Mouse (Mus musculus): ENCODE data around the gene Pwwp2b.

Gene Pwwp2b

GRCm38 (mm10) chr7:139247881-139248614 is at the start of gene Pwwp2b:
Pwwp2b (plus strand) TSS chr7:139248482.
- peak; percentile 80 to 81 for DNase-seq (ENCODE audit: low spot score in 2 of 2)

- DNase-seq (ENCODE audit: low spot score in 2 of 2), result peak; percentile 39 to 43
These were observed 48.2 kb upstream of the Pwwp2b start for GRCm38 (mm10) chr7:139200108-139200507.

- DNase-seq (ENCODE audit: low spot score in 2 of 2), result no peak
These were observed 47.1 kb upstream of the Pwwp2b start for GRCm38 (mm10) chr7:139201209-139201608.

- DNase-seq (ENCODE audit: low spot score in 2 of 2), result no peak
These were observed 40.1 kb upstream of the Pwwp2b start for GRCm38 (mm10) chr7:139208023-139208772.

GRCm38 (mm10) chr7:139208773-139209095 is 39.5 kb upstream of the Pwwp2b start:
- DNase-seq (ENCODE audit: low spot score in 2 of 2), result no peak

- no peak for DNase-seq (ENCODE audit: low spot score in 2 of 2)
These were observed 36.5 kb upstream of the Pwwp2b start for GRCm38 (mm10) chr7:139211761-139212160.

GRCm38 (mm10) chr7:139212754-139213745 is 35.2 kb upstream of the Pwwp2b start, which contains the start of the genes Lrrc27 and Stk32c:
Lrrc27 (plus strand) TSS chr7:139212988.
Stk32c (minus strand) TSS chr7:139213307.
- DNase-seq (ENCODE audit: low spot score in 2 of 2), result peak; percentile 96 to 98

GRCm38 (mm10) chr7:139213751-139214150 is 34.5 kb upstream of the Pwwp2b start:
- DNase-seq (ENCODE audit: low spot score in 2 of 2), result no peak

GRCm38 (mm10) chr7:139214160-139214559 is 34.1 kb upstream of the Pwwp2b start:
- no peak for DNase-seq (ENCODE audit: low spot score in 2 of 2)

GRCm38 (mm10) chr7:139214596-139215340 is 33.5 kb upstream of the Pwwp2b start:
- DNase-seq (ENCODE audit: low spot score in 2 of 2), result no peak

- DNase-seq (ENCODE audit: low spot score in 2 of 2), result no peak
These were observed 32.8 kb upstream of the Pwwp2b start for GRCm38 (mm10) chr7:139215516-139215915.

GRCm38 (mm10) chr7:139215946-139216345 is 32.3 kb upstream of the Pwwp2b start:
- DNase-seq (ENCODE audit: low spot score in 2 of 2), result no peak

- no peak for DNase-seq (ENCODE audit: low spot score in 2 of 2)
These were observed 31.8 kb upstream of the Pwwp2b start for GRCm38 (mm10) chr7:139216464-139216863.

- DNase-seq (ENCODE audit: low spot score in 2 of 2), result no peak
These were observed 31.2 kb upstream of the Pwwp2b start for GRCm38 (mm10) chr7:139217046-139217445.

GRCm38 (mm10) chr7:139218641-139219415 is 29.5 kb upstream of the Pwwp2b start:
- peak in 1 of 2 experiments; percentile 71 for DNase-seq (ENCODE audit: low spot score in 2 of 2)

GRCm38 (mm10) chr7:139219486-139219885 is 28.8 kb upstream of the Pwwp2b start:
- DNase-seq (ENCODE audit: low spot score in 2 of 2), result no peak

GRCm38 (mm10) chr7:139220303-139220702 is 28.0 kb upstream of the Pwwp2b start:
- DNase-seq (ENCODE audit: low spot score in 2 of 2), result peak in 1 of 2 experiments; percentile 55

GRCm38 (mm10) chr7:139221072-139221471 is 27.2 kb upstream of the Pwwp2b start:
- no peak for DNase-seq (ENCODE audit: low spot score in 2 of 2)

- no peak for DNase-seq (ENCODE audit: low spot score in 2 of 2)
These were observed 26.4 kb upstream of the Pwwp2b start for GRCm38 (mm10) chr7:139221856-139222255.

GRCm38 (mm10) chr7:139222341-139222740 is 25.9 kb upstream of the Pwwp2b start:
- DNase-seq (ENCODE audit: low spot score in 2 of 2), result no peak

All from urinary bladder, postnatal 36 days (tissue).